Mouse (Mus musculus): Measurements from ENCODE around the gene Agpat3.

Agpat3 gene

DNA sequence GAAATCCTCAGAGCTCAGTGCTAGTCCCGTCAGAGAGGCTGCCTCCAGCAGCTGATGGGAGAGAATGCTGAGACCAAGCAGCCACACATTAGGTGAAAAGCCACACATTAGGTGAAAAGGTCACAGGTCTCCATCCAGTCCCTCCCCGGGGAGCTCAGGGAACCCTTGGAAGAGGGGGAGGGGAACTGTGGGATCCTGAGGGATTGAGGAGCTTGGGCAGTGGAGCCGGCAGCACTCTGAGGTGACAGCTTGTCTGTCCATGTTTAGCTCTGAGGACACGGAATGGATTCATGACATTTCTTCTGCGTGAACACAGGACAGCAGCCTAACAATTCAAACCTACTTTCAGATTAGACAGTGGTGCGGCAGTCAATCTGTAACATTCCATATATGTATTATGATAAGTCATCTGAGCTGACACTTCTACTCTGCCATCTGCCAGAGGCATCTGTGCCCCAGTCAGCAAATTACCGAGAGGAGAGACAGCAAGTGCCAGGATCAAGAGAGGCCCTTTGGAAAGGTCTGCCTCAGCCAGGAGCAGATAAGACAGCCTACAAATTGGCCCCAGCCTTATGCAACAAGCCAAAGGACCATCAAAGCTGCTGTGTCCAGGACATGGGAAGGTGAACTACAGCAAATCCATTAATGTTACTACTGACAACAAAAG is 28.9 kb downstream of the Agpat3 start:
- no peak for DNase-seq

DNA sequence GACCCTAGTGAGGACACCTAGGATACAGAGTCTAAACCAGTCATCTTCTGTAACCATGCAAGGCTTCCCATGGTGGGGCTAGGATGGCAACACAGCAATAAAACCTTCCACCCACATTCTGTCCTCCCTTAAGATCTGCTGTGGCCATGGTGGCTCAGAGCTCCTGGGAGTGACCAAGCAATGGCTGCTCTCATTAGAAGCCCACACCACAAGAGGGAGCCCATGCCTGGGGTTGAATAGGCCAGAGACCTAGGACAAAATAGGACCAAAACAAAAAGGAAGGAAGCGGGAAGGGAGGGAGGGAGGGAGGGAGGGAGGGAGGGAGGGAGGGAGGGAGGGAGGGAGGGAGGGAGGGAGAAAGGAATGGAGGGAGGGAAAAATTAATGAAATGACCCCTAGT is 29.5 kb downstream of the Agpat3 start:
- peak; percentile 61 for DNase-seq

DNA sequence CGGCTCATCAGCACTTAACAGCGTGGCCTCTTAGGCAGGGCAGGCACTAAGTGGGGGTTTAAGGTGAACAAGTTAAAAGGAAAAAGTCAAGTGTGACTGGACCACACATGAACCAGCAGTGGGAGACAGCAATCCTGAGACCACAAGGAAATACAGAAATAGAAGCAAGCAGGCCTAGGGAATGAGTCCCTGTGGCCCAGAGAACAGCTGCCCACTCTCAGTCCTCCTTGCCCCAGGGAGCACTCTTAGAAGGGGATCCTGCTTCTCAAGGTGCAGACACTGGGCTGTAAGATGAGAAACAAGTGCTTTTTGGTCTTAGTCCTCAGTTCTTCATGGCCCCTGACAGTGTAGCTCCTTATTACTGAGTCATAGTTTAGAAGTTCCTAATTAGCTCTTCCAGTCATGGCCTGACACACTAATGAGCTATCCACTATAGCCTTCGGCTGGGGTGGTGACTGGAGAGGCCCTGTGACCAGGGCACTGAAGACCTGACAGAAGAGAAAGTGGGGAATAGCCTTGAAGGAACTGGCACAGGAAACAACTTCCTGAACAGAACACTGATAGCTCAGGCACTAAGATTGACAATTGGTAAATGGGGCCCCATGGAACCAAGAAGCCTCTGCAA is 31.0 kb downstream of the Agpat3 start:
- DNase-seq: no peak

DNA sequence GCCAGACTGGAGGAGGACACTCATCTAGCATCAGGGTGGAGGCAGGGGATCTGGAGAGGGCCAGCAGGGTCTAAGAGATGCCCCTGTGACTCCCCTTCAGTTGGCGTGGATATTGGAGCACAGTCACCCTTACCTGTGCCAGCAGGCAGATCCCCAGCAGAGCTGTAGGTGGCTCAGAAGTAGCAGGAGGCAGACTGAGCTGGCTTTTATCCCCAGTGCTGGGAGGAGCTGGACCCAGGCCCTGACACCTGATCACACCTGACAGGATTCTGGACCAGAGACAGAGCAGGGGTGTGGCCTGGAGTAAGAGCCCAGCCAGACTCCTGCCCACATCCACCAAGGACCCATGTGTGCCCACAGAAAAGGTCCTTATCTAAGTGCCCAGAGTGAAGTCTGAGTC is 31.8 kb downstream of the Agpat3 start:
- DNase-seq: no peak

DNA sequence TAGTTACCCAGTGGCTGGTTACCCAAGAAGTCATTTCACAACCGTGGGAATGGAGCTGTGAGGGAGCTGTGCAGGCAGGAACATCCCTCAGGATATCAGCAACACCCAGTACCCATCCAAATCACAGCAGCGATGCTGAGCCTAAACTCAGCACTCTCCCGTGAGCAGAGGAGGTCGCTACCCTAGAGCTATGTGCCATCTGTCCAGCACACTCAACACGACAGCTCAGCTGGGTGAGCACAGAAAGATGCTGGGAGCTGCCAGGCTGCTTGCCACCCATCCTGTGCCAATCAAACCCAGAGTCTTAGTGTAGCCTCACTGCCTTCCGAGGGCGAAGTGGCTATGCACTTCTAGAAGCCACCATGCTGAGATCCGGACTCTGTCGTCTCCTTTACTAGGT is 32.3 kb downstream of the Agpat3 start:
- DNase-seq: no peak

DNA sequence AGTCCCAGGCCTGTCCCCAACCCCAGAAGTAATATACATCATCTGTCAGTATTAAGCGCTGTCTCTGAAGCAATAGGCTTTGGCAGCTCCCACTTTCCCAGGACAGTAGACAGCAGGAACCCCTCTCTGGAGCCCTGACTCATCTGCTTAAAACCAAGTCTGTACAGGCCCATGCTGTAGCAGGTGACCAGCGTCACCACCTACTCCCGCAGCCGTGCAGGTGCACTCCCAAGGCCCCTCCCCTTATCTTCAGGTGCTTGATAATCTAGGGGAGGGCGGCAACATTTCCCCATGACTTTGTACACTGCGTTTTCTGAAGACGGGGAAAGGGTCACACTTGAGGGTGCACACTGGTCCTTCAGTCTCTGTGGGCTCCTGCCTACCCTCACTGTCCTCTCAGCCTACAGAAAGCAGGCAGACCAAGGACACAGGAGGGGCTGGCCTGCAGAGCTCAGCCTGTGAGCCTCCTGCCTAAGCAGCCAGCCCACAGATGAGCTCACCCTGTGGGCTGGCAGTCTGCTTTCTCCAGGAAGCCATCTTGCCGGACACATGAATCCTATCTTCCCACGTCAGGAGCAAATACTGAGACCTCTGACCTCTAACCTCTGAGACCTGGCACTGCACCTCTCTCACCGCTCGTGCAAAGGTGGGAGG is 34.9 kb downstream of the Agpat3 start:
- DNase-seq: no peak

DNA sequence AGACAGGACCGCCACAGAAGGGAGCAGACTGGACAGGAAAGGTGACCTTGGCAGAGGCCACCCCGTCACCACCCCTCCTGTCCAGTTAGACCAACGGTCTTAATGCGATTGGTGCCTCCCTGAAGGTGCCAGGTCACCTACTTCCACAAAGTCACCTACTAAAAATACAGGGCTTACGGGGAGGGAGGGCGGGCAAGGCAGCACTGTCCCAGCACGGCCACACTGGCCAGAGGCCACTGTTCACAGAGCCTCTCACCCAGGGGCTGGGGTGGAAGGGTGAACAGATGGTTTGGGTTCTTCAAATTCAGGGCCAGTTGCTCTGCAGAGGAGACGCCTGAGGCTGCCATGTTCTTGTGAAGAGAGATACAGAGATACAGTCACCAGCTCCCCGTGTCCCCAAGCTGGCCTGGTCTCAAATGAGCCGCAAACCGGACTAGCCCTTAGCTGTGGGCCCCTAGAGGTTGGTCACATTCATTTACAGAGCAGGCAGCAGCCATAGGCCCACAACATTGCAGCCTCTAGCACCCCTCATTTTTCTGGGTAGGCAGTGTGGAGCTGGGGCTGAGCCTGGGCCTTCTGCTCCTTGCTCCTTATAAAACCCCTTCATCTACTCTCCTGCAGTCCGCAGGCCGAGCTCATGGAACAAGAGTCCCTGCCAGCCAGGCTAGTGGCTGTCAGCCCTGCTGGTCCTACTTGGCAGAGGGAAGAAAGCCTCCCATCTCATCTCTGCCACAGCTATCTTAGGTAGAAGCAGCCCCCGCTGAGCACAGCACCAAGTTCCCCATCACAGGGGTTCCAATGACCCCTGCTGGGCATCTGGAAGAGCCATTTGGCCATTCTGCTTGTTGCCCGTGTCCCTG is 35.8 kb downstream of the Agpat3 start:
- DNase-seq: no peak

DNA sequence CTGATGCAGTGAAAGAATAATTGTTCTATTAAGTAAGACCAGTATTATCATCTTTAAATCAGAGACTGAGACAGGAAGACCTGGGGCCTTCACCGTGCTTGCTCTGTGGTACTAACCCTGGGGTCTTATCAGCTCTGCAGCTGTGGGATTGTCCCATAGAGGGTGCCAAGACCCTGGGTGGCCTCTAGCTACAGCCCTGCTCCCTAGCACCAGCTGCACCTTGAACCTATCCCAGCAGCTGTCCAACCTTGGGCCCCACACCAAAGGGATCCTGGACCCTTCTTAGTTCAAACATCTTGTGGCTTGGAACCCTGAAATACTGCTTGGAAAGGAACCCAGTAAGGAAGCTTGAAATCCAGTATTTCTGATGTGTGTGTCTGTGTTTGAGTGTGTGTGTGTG is 37.1 kb downstream of the Agpat3 start:
- no peak for DNase-seq

DNA sequence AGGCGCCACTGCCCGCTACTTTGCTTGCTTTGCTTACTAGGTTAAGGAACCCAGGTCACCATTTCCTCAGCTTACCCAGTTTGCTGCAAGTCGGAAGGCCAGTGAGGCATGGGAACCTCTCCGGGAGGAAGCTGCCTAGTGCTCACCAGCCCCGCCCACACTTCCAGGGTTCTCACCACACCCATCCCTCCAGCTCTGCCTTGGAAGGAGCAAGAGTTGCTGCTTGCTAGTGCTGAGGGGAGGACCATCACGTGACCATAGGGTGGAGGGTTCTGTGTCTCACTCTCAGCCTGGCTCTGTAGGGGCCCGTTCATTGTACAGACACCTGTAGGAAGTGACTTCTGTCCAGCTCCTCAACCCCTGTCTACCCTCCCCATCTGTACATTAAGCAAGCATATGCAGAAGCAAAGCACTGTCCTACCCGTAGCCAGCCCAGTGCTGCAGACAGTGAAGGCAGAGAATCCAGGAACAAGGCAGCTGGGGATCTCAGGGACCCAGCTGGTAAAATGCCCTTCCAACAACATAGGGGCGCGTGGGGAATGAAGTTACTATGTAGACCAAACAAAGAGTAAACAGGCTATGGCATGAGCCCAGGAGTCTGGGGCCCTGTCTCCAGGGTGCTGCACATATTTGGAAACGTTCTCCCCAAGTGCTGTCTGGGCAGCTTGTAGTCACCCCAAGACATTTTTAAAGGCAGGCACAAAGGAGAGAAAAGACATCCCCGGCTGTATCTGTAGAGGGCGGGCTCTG is 40.2 kb downstream of the Agpat3 start:
- no peak for DNase-seq

DNA sequence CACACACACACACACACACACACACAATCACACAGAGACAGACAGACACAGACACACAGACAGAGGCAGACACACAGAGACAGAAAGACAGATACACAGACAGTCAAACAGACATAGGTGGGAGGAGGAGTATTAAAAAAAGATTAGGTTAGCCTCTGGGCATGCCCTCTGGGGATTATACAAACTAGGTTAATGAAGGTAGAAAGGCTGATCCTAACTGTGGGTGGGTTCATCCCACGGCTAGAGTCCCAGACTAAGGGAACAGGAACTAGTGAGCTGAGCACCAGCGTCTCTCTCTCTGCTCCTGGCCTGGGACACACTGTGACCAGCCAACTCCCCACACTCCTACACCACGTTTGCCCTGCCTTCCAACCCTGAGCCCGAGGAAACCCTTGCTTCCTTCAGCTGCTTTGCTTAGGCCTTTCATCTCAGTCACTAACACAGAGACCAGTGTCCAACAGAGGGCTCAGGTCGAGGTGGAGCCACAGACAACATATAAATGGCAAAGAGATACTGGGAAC is 41.5 kb downstream of the Agpat3 start:
- no peak for DNase-seq

DNA sequence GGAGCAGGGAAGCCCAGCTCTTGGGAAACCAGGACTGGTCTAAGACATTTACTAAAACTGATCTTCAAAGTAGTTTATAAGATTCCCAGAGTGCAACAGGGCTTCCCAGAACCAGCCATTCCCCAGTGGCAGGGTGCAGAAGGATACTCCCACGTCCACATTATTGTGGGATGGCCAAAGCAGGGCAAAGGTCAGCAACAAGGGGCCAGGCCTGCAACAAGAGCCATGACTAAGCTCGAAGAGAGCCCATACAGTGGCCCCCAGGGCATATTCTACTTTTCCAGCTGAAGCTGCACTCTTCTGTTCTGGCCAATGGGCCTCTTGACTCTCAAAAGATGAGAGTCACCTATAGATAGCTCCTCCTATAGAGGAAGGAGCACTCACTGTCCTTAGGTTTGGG is 43.7 kb downstream of the Agpat3 start:
- DNase-seq: no peak

DNA sequence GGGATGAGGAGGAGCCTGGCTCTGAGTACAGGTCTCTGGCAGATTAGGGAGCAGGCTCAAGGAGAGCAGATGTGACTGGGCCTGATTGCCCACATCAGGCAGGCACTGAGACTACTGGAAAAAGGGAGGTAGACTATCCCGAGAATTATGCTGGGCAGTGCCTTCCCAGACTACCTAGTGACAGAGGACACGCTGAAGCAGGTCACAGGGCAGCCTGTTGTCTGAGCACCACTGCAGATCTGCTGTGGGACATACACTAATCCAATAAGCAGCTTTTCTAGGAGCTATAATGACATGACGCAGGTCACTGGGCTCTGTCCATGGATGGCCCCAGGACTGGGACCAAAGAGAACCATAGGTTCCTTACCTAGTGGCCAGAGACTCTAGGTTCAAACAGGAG is 44.9 kb downstream of the Agpat3 start:
- DNase-seq: no peak

DNA sequence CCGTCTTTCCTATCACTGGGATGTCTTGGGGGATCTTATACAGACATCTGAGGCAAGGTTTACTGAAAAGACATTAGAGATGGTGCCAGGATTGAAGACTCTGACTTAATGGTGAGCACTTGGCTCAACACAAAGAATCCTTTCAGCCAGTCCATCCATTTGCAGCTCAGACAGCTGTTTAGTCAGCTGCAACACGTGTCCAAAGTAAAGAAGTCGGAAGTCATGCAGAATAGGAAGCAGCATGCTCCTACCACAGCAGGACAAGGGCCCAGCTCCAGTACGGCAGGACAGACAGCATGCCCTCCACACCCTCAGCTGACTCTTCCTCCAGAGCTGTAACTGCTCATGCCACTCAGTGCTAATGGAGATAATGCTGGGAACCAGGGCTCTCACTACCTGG is 46.3 kb downstream of the Agpat3 start:
- no peak for DNase-seq

DNA sequence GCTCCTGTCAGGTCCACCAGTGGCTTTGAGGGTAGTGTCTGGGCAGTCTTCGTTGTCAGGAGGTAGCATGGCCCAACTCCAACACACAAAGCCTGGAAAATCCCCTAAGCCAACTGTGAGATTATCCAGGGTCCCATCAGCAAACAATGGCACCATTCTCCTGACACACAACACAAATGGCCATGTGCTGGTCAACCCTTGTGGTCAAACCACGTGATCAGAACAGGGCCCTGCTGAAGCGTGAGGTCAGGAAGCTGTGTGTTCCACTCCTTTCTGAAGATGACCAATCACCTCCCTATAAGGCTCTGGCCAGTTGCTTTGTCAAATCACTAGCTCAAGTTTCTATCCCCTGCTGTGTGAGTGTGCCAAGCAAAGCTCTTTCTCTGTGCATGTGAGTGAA is 47.3 kb downstream of the Agpat3 start:
- DNase-seq: no peak

DNA sequence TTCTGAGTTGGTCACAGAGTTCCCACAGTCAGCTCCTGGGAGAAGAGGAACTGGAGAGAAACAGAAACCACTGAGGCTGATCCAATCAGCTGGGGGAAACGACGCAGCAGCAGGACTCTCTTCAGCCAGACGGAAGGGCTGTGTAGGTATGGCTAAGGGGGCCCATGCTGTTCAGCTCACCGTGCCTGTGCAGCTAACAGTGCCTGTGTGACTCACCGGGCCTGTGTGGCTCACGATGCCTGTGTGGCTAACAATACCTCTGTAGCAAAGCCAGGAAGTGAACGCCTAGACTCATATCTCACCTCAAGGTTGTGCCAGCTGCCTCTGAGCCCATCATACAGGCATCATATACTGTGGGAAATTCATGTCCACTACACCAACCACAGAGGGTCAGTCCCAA is 48.6 kb downstream of the Agpat3 start:
- DNase-seq: no peak

DNA sequence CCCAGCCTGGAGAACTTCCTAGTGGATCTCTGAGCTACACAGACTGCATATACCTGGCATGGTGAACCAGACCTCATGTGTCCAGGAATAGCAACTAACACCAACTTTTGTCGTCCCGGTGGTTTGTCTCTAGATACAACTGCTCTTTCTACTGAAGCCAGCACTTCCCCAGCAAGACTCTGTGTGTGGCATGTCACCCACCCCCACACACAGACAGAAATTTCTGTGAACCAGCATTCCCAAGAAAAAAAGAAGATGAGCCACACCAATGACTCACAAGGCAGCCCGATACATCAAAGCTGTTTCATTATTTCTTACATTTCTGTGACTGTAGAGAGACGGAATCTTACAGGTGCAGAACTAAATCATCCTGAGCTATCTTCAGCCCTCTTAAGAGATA is 52.2 kb downstream of the Agpat3 start:
- no peak for DNase-seq

DNA sequence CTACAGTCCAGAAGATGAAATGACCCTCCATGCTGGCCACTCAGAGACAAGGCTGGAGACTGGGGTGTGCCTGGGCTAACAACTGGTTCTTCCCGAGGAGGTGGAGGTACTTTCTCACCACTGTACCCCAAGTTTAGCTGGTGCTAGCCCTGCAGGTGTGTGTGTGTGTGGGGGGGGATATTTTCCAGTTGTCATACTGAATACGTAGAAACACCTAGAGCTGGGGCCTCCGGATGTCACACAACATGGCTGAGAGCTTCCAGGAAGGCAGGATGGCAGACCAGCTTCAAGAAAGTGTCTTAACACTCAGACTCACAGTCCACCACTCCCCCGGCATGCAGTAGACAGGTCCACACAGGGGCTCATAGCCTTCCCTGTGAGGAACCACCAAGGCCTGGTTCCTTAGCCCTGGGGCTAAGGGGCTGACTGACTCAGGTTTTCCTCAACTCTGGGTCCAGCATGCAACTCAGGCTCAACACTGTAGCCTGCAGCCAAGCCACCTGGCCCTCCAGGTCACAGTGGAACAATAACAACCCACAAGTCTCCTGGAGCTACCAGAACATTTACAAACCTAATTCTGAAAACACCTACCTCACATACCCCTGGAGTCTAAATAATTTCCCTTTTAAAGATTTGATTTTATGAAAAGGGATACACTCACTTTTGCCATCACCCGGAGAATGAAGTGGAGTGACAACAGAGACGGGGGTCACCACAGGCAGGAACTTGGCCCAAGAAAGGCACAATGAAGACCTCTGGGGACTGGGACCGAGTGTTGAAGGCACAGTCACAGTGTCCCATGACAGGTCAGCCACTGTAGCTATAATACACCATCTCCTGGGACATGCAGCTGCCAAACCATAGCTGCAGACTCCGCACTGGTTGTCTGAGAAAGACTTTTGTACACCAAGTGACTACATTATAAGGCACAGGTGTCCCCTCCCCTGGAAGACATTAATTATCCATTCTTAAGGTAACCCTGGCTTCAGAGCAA is 53.3 kb downstream of the Agpat3 start:
- DNase-seq: no peak

DNA sequence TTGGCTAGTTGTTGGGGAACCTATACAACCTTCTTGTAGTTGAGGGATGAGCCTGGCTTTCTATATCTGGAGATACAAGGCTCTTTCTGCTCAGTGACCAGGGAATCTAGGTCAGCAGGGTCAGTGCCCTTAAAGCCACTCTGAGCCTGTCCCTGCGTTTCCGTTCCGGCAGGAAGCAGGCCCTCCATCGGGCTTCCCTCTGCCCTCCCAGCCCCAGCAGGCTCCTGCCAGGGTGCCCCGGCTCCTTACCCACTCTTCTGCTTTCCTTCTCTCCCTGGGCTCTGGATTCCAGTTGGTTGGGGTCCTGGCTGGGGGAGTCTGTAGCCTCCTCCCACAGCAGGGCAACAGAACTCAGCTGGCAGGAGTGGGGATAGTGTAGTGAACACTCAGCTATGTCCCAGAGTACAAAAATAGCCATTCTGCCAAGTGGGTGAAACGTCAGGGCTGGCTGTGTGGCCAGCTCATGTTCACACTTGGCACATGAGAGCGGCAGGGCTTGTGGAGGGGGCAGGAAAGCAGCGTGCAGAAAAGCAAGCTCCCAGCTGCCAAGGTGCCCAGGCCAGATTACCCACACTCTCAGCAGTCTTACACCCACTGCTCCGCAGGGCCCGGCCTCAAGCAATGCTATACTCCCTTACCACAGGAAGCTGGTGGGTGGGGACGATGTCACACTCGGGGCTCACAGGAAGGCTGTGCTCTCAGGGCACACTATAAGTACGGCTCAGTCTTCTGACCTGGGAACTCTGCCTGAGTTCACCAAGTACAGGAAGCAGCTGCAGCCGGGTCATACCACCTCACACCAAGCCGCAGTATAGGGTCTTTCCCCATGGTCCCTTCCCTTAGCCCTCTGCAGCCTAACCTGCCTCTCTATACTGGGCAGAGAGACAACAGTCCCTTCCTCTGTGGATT is 54.5 kb downstream of the Agpat3 start:
- peak; percentile 89 for DNase-seq

DNA sequence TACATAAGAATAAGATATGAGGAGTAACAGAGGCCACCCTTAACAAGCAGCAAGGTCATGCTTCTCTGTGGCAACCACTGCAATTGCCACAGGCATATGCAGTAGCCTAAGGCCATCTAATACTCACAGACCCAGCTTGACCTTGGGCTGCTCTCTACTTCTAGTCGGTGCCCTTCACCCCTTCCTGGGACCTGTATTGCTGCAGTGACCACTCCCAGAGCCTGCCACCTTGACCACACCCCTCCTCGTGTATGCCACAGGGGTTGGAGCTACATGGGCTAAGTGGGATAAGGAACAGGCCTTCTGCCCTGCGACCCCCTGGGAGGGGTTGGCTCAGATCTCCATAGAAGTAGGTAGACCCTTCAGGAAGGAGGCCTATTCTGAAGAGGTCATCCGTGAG is 55.3 kb downstream of the Agpat3 start:
- no peak for DNase-seq

DNA sequence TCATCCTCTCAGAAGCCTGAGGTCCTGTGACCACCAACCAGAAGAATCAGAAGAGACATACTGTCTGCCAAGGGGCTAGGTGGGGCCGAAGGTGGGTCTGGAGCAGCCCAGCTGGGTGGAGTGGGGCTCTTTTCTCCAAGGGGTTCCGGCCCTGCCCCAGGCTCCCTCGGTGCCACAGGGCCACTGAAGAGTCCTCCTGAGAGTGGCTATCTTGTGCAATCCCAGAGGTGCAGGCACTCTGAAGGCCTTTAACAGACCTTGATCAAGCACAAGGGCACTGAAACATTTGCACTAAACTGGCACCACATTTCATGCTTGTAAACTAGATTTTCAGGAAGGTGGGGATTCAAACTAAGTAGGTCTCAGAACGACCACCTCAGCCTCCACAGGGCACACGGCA is 55.9 kb downstream of the Agpat3 start:
- no peak for DNase-seq
